Mouse (Mus musculus): ENCODE results near the gene Rslcan18.
"Not testable (repeated sequence)": the region's sequence is repeated elsewhere in the genome, so short reads cannot be mapped to it uniquely, and the experiment has no call there.

GRCm38 (mm10) chr13:67116163-67116562 lies at the start of gene Rslcan18:
- TF ChIP-seq CTCF, EP300 (IDR thresholded peaks at IDR 0.05; ENCODE audit: low read depth): not testable (repeated sequence)
